Mouse (Mus musculus): ENCODE measurements around the gene 9330161L09Rik.

- TF ChIP-seq CTCF (conservative IDR thresholded peaks at IDR 0.05; ENCODE audit: low read length) (no peak), NANOG (IDR thresholded peaks at IDR 0.05; ENCODE audit: borderline replicate concordance, low read length) (no peak)
These were observed 11.9 kb downstream of the 9330161L09Rik start for GRCm38 (mm10) chr12:103395486-103396275.
